10 mouse cellular contexts compared by ENCODE assay signal in genomic region chr9:44178389-44178788, GRCm38 (mm10). TPM values are rescaled to one million over a fixed set of nuclear protein-coding genes. Genes with fewer than 3 reads are reported as not detected.
DNase-seq lines count a peak whose midpoint lies in the region; TF ChIP-seq lines count a peak whose summit lies in the region.
"Had no signal": no experiment of that assay in that cellular context is flagged by ENCODE, and none has a peak within 500 bp of the region (broad histone marks: within the 10 kb centered on the region; RNA-seq: fewer than 3 reads in every experiment).

No protein-coding gene starts in this region.

- TF ChIP-seq CTCF in gastrocnemius, adult 2 months (IDR thresholded peaks at IDR 0.05), result peak; percentile 40; the same call in 1 of the 2 replicates

- H3K9me3 ChIP-seq in forebrain, embryonic 10.5 days, result peaks cover 18% of the 10 kb centered on the region; the same call in 1 of the 2 replicates
- H3K9me3 ChIP-seq: embryonic facial prominence, embryonic 12.5 days had no signal

- H3K4me1 ChIP-seq in forebrain, embryonic 10.5 days, result no peaks in the 10 kb centered on the region
- H3K4me1 ChIP-seq: limb, embryonic 12.5 days had no signal

- WGBS in forebrain, embryonic 10.5 days, result 82% methylated on average over 14 of the region's 14 CpGs

- no peak for DNase-seq in gastrocnemius, adult 2 months
- DNase-seq in gastrocnemius, postnatal 36 days, result no peak
- DNase-seq in spleen, adult 12 weeks (ENCODE audit: low spot score), result peak; percentile 8
- DNase-seq in spleen, adult 18-20 months, result no peak
- DNase-seq in forelimb bud, embryonic 11.5 days (ENCODE audit: low read depth, low spot score), result peak; percentile 26
- peak; percentile 27 for DNase-seq in retina, embryonic 14.5 days (ENCODE audit: low spot score)
- DNase-seq in heart, postnatal 36 days, result no peak
- DNase-seq in forebrain, embryonic 10.5 days (ENCODE audit: extremely low spot score, low spot score), result no peak

- no peaks in the 10 kb centered on the region for H3K27me3 ChIP-seq in forebrain, embryonic 10.5 days (ENCODE audit: poor library complexity, severe bottlenecking)
- H3K27me3 ChIP-seq: embryonic facial prominence, embryonic 12.5 days; limb, embryonic 12.5 days had no signal

- H3K27ac ChIP-seq in gastrocnemius, adult 2 months, result peak overlapping the region; percentile 28; the same call in 1 of the 2 replicates
- no peak overlapping the region for H3K27ac ChIP-seq in forebrain, embryonic 10.5 days
- H3K27ac ChIP-seq: embryonic facial prominence, embryonic 12.5 days; limb, embryonic 12.5 days had no signal

- H3K4me3 ChIP-seq in gastrocnemius, adult 2 months, result no peak overlapping the region
- no peak overlapping the region for H3K4me3 ChIP-seq in forebrain, embryonic 10.5 days
- H3K4me3 ChIP-seq: embryonic facial prominence, embryonic 12.5 days; limb, embryonic 12.5 days had no signal

- intact Hi-C loops in gastrocnemius, adult 2 months (cut with DNase I), result loop anchor here (10.0 kb wide), 1 partner anchor 56 kb away; the partner anchor contains the start of gene Cbl
- intact Hi-C loops in gastrocnemius, postnatal 36 days (cut with DNase I), result no loop called here
- intact Hi-C loops in heart, postnatal 36 days (cut with DNase I), result no loop called here

- peaks cover 28% of the 10 kb centered on the region for H3K36me3 ChIP-seq in forebrain, embryonic 10.5 days (replicated peaks)
- H3K36me3 ChIP-seq: embryonic facial prominence, embryonic 12.5 days had no signal

RNA-seq across cellular contexts. Expression of gene Mcam, which starts 44.1 kb away (rescaled TPM):
- 10 to 100 TPM; 17.5 to 24.4 TPM for total RNA-seq in gastrocnemius, adult 2 months (2021)
- total RNA-seq in gastrocnemius, postnatal 36 days (2021), result 10 to 100 TPM; 24.2 to 31.2 TPM
- total RNA-seq in heart, postnatal 36 days (2021), result 10 to 100 TPM; 38.7 to 39.3 TPM
- 10.1 and 11.4 TPM in 2 replicates for polyA plus RNA-seq in forebrain, embryonic 10.5 days (2016; fragmentation: Nextera tagmentation; extraction: Ambion mirVana)

RNA-seq across cellular contexts. Expression of gene Cbl, which starts 55.5 kb away (rescaled TPM):
- total RNA-seq in gastrocnemius, adult 2 months (2021), result 10 to 100 TPM in 1 of 2 experiments, 1 to 10 TPM in 1; 7.5 to 13.4 TPM
- total RNA-seq in gastrocnemius, postnatal 36 days (2021), result 10 to 100 TPM in 1 of 2 experiments, 1 to 10 TPM in 1; 7.8 to 10.4 TPM
- 10 to 100 TPM; 17.7 to 22.6 TPM for total RNA-seq in heart, postnatal 36 days (2021)
- polyA plus RNA-seq in forebrain, embryonic 10.5 days (2016; fragmentation: Nextera tagmentation; extraction: Ambion mirVana), result 21.3 and 23.8 TPM in 2 replicates

Comparison
In these comparisons a context has a peak if more than half of its experiments do, and no peak if none do; other contexts are left out.
1. DNase-seq: peak in spleen, adult 12 weeks (single experiment), forelimb bud, embryonic 11.5 days (single experiment) and retina, embryonic 14.5 days (single experiment); none in gastrocnemius, adult 2 months (single experiment), gastrocnemius, postnatal 36 days (0 of 2), spleen, adult 18-20 months (0 of 2), heart, postnatal 36 days (0 of 2) and forebrain, embryonic 10.5 days (single experiment).